Mouse (Mus musculus): ENCODE results near the gene Olfr816. TPM values are rescaled to one million over a fixed set of nuclear protein-coding genes. Genes with fewer than 3 reads are reported as not detected.
"Not testable (repeated sequence)": the region's sequence is repeated elsewhere in the genome, so short reads cannot be mapped to it uniquely, and the experiment has no call there.

Olfr816 gene
- total RNA-seq (2021), result not detected
- not detected in 2 replicates for polyA plus RNA-seq (2012; rRNA removed)
- long read RNA-seq, result 0 reads

DNA sequence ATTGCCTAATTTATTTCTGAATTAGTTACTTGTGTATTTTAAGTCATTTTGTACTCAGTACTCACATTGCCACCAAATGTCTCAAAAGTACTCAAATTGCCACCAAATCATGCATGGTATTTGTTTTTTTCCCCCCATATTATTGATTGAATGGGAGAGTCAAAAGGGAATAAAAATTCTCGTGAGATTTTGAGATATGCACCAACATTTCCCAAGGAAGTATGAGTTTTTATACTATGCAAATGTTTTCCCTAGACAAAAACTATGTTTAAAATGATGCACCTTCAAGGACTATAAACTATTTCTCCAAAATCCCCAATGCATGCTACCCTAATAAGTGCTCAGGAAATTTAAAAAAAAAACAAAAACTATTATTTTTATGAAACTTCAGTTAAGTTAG lies at the start of gene Olfr816:
Gene Olfr816 (minus strand): TSS at position 101 of the 400 bp plus-strand sequence.
- DNase-seq, result no peak

DNA sequence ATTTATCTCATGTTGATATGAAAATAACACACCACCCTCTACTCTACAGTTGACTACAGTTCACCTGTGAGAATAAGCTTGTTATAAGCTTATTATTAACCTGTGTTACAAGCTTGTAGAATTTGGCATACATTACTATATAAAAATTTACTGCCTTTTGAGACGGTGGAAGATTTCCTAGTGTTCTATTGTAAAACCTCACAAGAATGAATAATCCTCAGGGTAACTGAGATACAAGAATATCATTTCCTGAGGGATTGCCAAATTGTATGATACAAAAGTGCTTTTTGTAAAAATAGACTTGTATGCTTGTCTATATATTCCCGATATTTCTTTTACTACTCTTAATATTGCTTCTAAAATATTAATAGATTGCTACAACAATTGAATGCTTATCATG lies 33.6 kb upstream of the Olfr816 start, which contains the start of gene Olfr818:
Gene Olfr818 (minus strand): TSS at position 101 of the 400 bp plus-strand sequence.
- no peak for DNase-seq

DNA sequence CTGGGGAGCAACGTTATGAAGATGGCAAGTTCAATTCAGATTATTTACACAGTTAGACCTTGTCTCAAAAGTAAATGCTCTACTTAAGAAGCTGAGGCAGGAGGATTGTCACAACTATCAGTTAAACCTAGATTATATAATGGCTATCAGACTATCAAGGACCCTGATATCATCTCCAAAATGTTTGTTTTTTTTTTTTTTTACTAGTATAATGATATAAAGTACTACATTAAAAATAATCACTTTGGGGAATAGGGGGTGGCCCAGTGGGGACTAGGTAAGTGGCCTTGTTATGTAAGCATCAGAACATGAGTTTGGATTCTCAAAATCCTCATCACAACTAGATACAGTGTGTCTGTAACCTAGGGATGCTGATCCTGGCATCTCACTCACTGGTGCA lies 9.6 kb downstream of the Olfr816 start, which contains the start of gene Olfr815:
Gene Olfr815 (minus strand): TSS at position 101 of the 400 bp plus-strand sequence.
- DNase-seq, result not testable (repeated sequence)

DNA sequence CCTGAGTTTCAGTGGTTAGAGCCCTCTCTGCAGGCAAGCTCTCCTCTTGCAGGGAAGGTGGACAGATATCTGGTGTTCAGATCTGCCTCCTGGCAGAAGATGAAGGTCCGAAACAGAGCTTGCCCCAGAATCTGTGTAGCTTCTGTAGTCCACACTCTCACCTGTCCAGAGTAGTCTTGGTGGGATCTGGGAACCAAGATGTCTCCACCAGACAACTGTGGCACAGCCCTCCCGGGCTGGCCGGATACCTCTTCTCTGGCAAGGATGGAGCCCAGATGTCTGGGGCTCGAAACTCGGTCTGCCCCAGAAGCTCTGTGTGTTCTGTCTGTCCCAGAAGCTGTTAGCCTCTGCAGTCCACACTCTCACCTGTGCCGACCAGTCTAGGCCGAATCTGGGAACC lies 29.5 kb downstream of the Olfr816 start:
- DNase-seq, result no peak

DNA sequence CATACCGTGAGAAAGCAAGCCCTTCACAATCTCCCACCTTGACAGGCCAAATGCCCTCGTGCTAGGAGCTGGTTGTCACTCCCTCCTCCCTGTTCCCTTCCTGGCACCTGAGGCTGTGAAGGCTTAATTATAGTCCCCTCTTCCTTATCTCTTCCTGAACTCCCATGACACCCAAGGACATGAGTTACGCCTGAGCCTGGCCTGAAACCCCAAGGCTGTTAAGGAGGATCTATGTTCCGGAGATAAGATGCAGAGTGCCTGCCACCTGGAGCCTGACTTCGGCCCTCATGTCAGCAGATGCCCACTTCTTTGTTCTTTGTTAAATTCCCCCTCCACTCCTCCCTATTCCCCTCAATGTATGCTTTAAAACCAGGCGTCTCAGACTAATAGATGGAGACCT lies 29.9 kb downstream of the Olfr816 start:
- not testable (repeated sequence) for DNase-seq

DNA sequence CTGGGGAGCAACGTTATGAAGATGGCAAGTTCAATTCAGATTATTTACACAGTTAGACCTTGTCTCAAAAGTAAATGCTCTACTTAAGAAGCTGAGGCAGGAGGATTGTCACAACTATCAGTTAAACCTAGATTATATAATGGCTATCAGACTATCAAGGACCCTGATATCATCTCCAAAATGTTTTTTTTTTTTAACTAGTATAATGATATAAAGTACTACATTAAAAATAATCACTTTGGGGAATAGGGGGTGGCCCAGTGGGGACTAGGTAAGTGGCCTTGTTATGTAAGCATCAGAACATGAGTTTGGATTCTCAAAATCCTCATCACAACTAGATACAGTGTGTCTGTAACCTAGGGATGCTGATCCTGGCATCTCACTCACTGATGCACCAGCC lies 35.6 kb downstream of the Olfr816 start, which contains the start of gene Olfr814:
Gene Olfr814 (minus strand): TSS at position 101 of the 400 bp plus-strand sequence.
- DNase-seq, result not testable (repeated sequence)

Other genes with a start within 250 kb of the Olfr816 start
- gene Olfr801, start 241.7 kb downstream of the Olfr816 start, total RNA-seq (2021), result not detected
- not detected in 2 replicates for gene Olfr801, start 241.7 kb downstream of the Olfr816 start, polyA plus RNA-seq (2012; rRNA removed)
- not detected for gene Olfr802, start 227.4 kb downstream of the Olfr816 start, total RNA-seq (2021)
- gene Olfr802, start 227.4 kb downstream of the Olfr816 start, polyA plus RNA-seq (2012; rRNA removed), result not detected in 2 replicates
- gene Olfr803, start 221.3 kb downstream of the Olfr816 start, total RNA-seq (2021), result not detected
- gene Olfr803, start 221.3 kb downstream of the Olfr816 start, polyA plus RNA-seq (2012; rRNA removed), result not detected in 2 replicates
- gene Olfr804, start 212.4 kb downstream of the Olfr816 start, total RNA-seq (2021), result not detected
- gene Olfr804, start 212.4 kb downstream of the Olfr816 start, polyA plus RNA-seq (2012; rRNA removed), result not detected in 2 replicates
- gene Olfr805, start 186.2 kb downstream of the Olfr816 start, total RNA-seq (2021), result not detected
- not detected in 2 replicates for gene Olfr805, start 186.2 kb downstream of the Olfr816 start, polyA plus RNA-seq (2012; rRNA removed)
- gene Olfr806, start 173.7 kb downstream of the Olfr816 start, total RNA-seq (2021), result not detected
- not detected in 2 replicates for gene Olfr806, start 173.7 kb downstream of the Olfr816 start, polyA plus RNA-seq (2012; rRNA removed)
- gene Olfr807, start 157.8 kb downstream of the Olfr816 start, total RNA-seq (2021), result not detected
- gene Olfr807, start 157.8 kb downstream of the Olfr816 start, polyA plus RNA-seq (2012; rRNA removed), result not detected in 2 replicates
- not detected for gene Olfr808, start 150.1 kb downstream of the Olfr816 start, total RNA-seq (2021)
- gene Olfr808, start 150.1 kb downstream of the Olfr816 start, polyA plus RNA-seq (2012; rRNA removed), result not detected in 2 replicates
- gene Olfr809, start 141.0 kb downstream of the Olfr816 start, total RNA-seq (2021), result not detected
- gene Olfr809, start 141.0 kb downstream of the Olfr816 start, polyA plus RNA-seq (2012; rRNA removed), result not detected in 2 replicates
- gene Olfr810, start 120.7 kb downstream of the Olfr816 start, total RNA-seq (2021), result not detected
- not detected in 2 replicates for gene Olfr810, start 120.7 kb downstream of the Olfr816 start, polyA plus RNA-seq (2012; rRNA removed)
- not detected for gene Olfr811, start 111.2 kb downstream of the Olfr816 start, total RNA-seq (2021)
- gene Olfr811, start 111.2 kb downstream of the Olfr816 start, polyA plus RNA-seq (2012; rRNA removed), result not detected in 2 replicates
- gene Olfr812, start 69.5 kb downstream of the Olfr816 start, total RNA-seq (2021), result not detected
- gene Olfr812, start 69.5 kb downstream of the Olfr816 start, polyA plus RNA-seq (2012; rRNA removed), result not detected in 2 replicates
- gene Olfr813, start 60.2 kb downstream of the Olfr816 start, total RNA-seq (2021), result not detected
- gene Olfr813, start 60.2 kb downstream of the Olfr816 start, polyA plus RNA-seq (2012; rRNA removed), result not detected in 2 replicates
- gene Olfr814, start 35.7 kb downstream of the Olfr816 start, total RNA-seq (2021), result not detected
- not detected in 2 replicates for gene Olfr814, start 35.7 kb downstream of the Olfr816 start, polyA plus RNA-seq (2012; rRNA removed)
- not detected for gene Olfr815, start 9.7 kb downstream of the Olfr816 start, total RNA-seq (2021)
- gene Olfr815, start 9.7 kb downstream of the Olfr816 start, polyA plus RNA-seq (2012; rRNA removed), result not detected in 2 replicates
- gene Olfr818, start 33.5 kb upstream of the Olfr816 start, total RNA-seq (2021), result not detected
- gene Olfr818, start 33.5 kb upstream of the Olfr816 start, polyA plus RNA-seq (2012; rRNA removed), result not detected in 2 replicates
- not detected for gene Olfr819, start 51.7 kb upstream of the Olfr816 start, total RNA-seq (2021)
- not detected in 2 replicates for gene Olfr819, start 51.7 kb upstream of the Olfr816 start, polyA plus RNA-seq (2012; rRNA removed)
- gene Olfr247, start 60.5 kb upstream of the Olfr816 start, total RNA-seq (2021), result not detected
- gene Olfr247, start 60.5 kb upstream of the Olfr816 start, polyA plus RNA-seq (2012; rRNA removed), result not detected in 2 replicates
- not detected for gene Gm10310, start 69.5 kb upstream of the Olfr816 start, total RNA-seq (2021)
- not detected in 2 replicates for gene Gm10310, start 69.5 kb upstream of the Olfr816 start, polyA plus RNA-seq (2012; rRNA removed)
- gene Olfr820, start 97.0 kb upstream of the Olfr816 start, total RNA-seq (2021), result not detected
- gene Olfr820, start 97.0 kb upstream of the Olfr816 start, polyA plus RNA-seq (2012; rRNA removed), result not detected in 2 replicates
- gene Olfr821, start 114.8 kb upstream of the Olfr816 start, total RNA-seq (2021), result not detected
- not detected in 2 replicates for gene Olfr821, start 114.8 kb upstream of the Olfr816 start, polyA plus RNA-seq (2012; rRNA removed)
- not detected for gene Olfr822, start 155.6 kb upstream of the Olfr816 start, total RNA-seq (2021)
- gene Olfr822, start 155.6 kb upstream of the Olfr816 start, polyA plus RNA-seq (2012; rRNA removed), result not detected in 2 replicates
- gene Olfr823, start 199.8 kb upstream of the Olfr816 start, total RNA-seq (2021), result not detected
- gene Olfr823, start 199.8 kb upstream of the Olfr816 start, polyA plus RNA-seq (2012; rRNA removed), result not detected in 2 replicates
- gene Olfr824, start 214.4 kb upstream of the Olfr816 start, total RNA-seq (2021), result not detected
- gene Olfr824, start 214.4 kb upstream of the Olfr816 start, polyA plus RNA-seq (2012; rRNA removed), result not detected in 2 replicates

Data from adrenal gland, adult 2 months (tissue).